Mouse (Mus musculus) stomach, adult 2 months (tissue): ENCODE results near the gene Galk2. TPM values are rescaled to one million over a fixed set of nuclear protein-coding genes. Genes with fewer than 3 reads are reported as not detected.

Experiments used
- polyA plus RNA-seq: library from polyadenylated mRNA; depleted of rRNA; stranded (reverse); fragments of >200 nt; gene quantifications from 2 replicates; pipeline ENCODE4 v1.2.3, GENCODE M21; 2012; rRNA removed

The Galk2 gene
- 6.5 and 6.6 TPM in 2 replicates for polyA plus RNA-seq

GRCm38 (mm10) chr2:125858521-125859280 is at the start of gene Galk2, which contains the start of gene Cops2:
Gene Galk2 (plus strand): TSS chr2:125859109.
Gene Cops2 (minus strand): TSS chr2:125859139.

Other genes starting within 250 kb of the Galk2 start
- 0.19 and 0.26 TPM in 2 replicates for gene Cep152, start 234.0 kb upstream of the Galk2 start, polyA plus RNA-seq
- gene Eid1, start 186.0 kb upstream of the Galk2 start, polyA plus RNA-seq = 4.2 and 8.8 TPM in 2 replicates
- gene Shc4, start 135.0 kb upstream of the Galk2 start, polyA plus RNA-seq = 0.15 and 0.34 TPM in 2 replicates
- 2.7 and 3.2 TPM in 2 replicates for gene Secisbp2l, start 76.2 kb upstream of the Galk2 start, polyA plus RNA-seq
- gene Cops2, start within 50 bp of the Galk2 start, polyA plus RNA-seq = 0.27 and 0.51 TPM in 2 replicates
- gene Fgf7, start 175.5 kb downstream of the Galk2 start, polyA plus RNA-seq = 0.69 and 1.0 TPM in 2 replicates